Mouse (Mus musculus) forebrain, embryonic 15.5 days (tissue): ENCODE measurements at regions not wholly inside any gene's neighbourhood (a gene's known extent, or its start where the extent isn't known, plus 50 kb on each side); places are given as distances from the start of the nearest gene placed in this dataset.

ENCODE experiments used
- ATAC-seq: fragments of 200-750 bp; cut with Nextera tagmentation; replicated peaks from 2 replicates; pipeline ENCODE4 v1.8.0; 2017; ENCODE audit warnings: mild to moderate bottlenecking, moderate TSS enrichment, moderate library complexity
- H3K27ac ChIP-seq: fragments of 300-500 bp; sonication (generic); replicated peaks from 2 replicates; pipeline ENCODE4 v1.5.1; 2015; ENCODE audit warnings: mild to moderate bottlenecking, inconsistent platforms
- H3K27me3 ChIP-seq: fragments of 300-500 bp; sonication (generic); 2 replicates; pipeline ENCODE4 v1.6.1; 2015; ENCODE audit warnings: inconsistent platforms
- H3K36me3 ChIP-seq: fragments of 300-500 bp; sonication (generic); 2 replicates; pipeline ENCODE4 v1.6.1; 2015; ENCODE audit warnings: mild to moderate bottlenecking, inconsistent platforms
- H3K4me1 ChIP-seq: fragments of 300-500 bp; sonication (generic); 2 replicates; pipeline ENCODE4 v1.6.1; 2015; ENCODE audit warnings: inconsistent platforms
- H3K4me2 ChIP-seq: fragments of 300-500 bp; sonication (generic); replicated peaks from 2 replicates; pipeline ENCODE4 v1.6.1; 2015; ENCODE audit warnings: mild to moderate bottlenecking, inconsistent platforms
- H3K4me3 ChIP-seq: fragments of 300-500 bp; sonication (generic); 2 replicates; pipeline ENCODE4 v1.5.1; 2015; ENCODE audit warnings: mild to moderate bottlenecking, inconsistent platforms
- H3K9ac ChIP-seq: fragments of 300-500 bp; sonication (generic); replicated peaks from 2 replicates; pipeline ENCODE4 v1.6.1; 2015; ENCODE audit warnings: mild to moderate bottlenecking, inconsistent platforms
- H3K9me3 ChIP-seq: fragments of 300-500 bp; sonication (generic); 2 replicates; pipeline ENCODE4 v1.6.1; 2016; ENCODE audit warnings: inconsistent platforms
- WGBS: fragments of 180-500 bp; shearing (Covaris S2); methylation state at CpG from one replicate; pipeline ENCODE4 v1.1.7; 2015; ENCODE audit warnings: mixed read lengths; 5-methylcytosine and 5-hydroxymethylcytosine counted together

GRCm38 (mm10) chr2:50914176-50914575, 234.7 kb downstream of the Rnd3 start:
- Histone ChIP-seq H3K4me2 (no peak overlapping the region), H3K4me1 (peaks cover 26% of the 10 kb centered on the region), H3K4me3 (no peak overlapping the region), H3K9me3 (no peaks in the 10 kb centered on the region), H3K27ac (no peak overlapping the region), H3K27me3 (no peaks in the 10 kb centered on the region), H3K9ac (no peak overlapping the region), H3K36me3 (no peaks in the 10 kb centered on the region)
- ATAC-seq, result no peak

GRCm38 (mm10) chr2:50908762-50909161, 240.1 kb downstream of the Rnd3 start:
- H3K36me3 ChIP-seq, result no peaks in the 10 kb centered on the region
- 0 out of 2 replicates have a peak, but pooled peaks cover 2% of the 10 kb centered on the region for H3K4me1 ChIP-seq
- H3K4me3 ChIP-seq, result no peak overlapping the region
- no peaks in the 10 kb centered on the region for H3K9me3 ChIP-seq
- H3K4me2 ChIP-seq, result no peak overlapping the region
- no peaks in the 10 kb centered on the region for H3K27me3 ChIP-seq
- ATAC-seq, result no peak
- no peak overlapping the region for H3K9ac ChIP-seq
- H3K27ac ChIP-seq, result no peak overlapping the region
- 92% methylated on average over 3 of the region's 3 CpGs for WGBS

- Histone ChIP-seq H3K9me3 (no peaks in the 10 kb centered on the region), H3K27ac (peak overlapping the region; percentile 67), H3K36me3 (no peaks in the 10 kb centered on the region), H3K4me3 (0 out of 2 replicates have a peak overlapping the region, but pooled peaks have one; percentile 1), H3K27me3 (no peaks in the 10 kb centered on the region), H3K9ac (0 out of 2 replicates have a peak overlapping the region, but pooled peaks have one; percentile 16), H3K4me2 (peak overlapping the region; percentile 32), H3K4me1 (peaks cover 20% of the 10 kb centered on the region)
- 28% methylated on average over 8 of the region's 8 CpGs for WGBS
- ATAC-seq, result peak; percentile 72
Observed at GRCm38 (mm10) chr2:50902701-50903100, 246.2 kb downstream of the Rnd3 start.

GRCm38 (mm10) chr2:50902220-50902619, 246.7 kb downstream of the Rnd3 start:
- Histone ChIP-seq H3K27ac (peak overlapping the region; percentile 67), H3K36me3 (no peaks in the 10 kb centered on the region), H3K9me3 (no peaks in the 10 kb centered on the region), H3K4me2 (peak overlapping the region; percentile 32), H3K4me3 (0 out of 2 replicates have a peak overlapping the region, but pooled peaks have one; percentile 1), H3K4me1 (peaks cover 20% of the 10 kb centered on the region), H3K9ac (0 out of 2 replicates have a peak overlapping the region, but pooled peaks have one; percentile 16), H3K27me3 (no peaks in the 10 kb centered on the region)
- 16% methylated on average over 9 of the region's 9 CpGs for WGBS
- ATAC-seq, result peak; percentile 66; the same call in 1 of the 2 replicates

DNA sequence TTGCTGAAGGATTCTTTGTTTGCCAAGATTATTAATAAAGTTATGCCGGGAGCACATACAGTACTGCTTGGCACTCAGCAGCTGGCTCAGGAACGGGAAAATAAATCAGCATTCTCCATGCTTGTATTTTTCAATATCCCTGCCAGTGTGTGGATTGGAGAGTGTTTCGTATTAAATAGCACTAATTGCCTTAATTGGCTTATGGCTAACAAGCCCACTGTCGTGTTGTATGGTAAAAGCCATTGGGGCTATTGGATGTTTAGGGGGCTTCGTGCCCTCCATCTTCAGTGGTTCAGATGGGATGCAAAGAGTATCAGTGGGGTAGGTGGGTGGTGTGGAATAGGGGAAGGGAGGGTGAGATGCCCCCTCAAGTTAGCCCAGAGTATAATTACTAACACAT, 259.9 kb downstream of the Rnd3 start:
- H3K9me3 ChIP-seq, result no peaks in the 10 kb centered on the region
- H3K9ac ChIP-seq, result no peak overlapping the region
- ATAC-seq, result peak; percentile 81
- H3K36me3 ChIP-seq, result no peaks in the 10 kb centered on the region
- 14% methylated on average over 5 of the region's 5 CpGs for WGBS
- peak overlapping the region; percentile 51; the same call in 1 of the 2 replicates for H3K27ac ChIP-seq
- no peaks in the 10 kb centered on the region for H3K27me3 ChIP-seq
- no peak overlapping the region for H3K4me3 ChIP-seq
- H3K4me2 ChIP-seq, result no peak overlapping the region
- H3K4me1 ChIP-seq, result peaks cover 19% of the 10 kb centered on the region

DNA sequence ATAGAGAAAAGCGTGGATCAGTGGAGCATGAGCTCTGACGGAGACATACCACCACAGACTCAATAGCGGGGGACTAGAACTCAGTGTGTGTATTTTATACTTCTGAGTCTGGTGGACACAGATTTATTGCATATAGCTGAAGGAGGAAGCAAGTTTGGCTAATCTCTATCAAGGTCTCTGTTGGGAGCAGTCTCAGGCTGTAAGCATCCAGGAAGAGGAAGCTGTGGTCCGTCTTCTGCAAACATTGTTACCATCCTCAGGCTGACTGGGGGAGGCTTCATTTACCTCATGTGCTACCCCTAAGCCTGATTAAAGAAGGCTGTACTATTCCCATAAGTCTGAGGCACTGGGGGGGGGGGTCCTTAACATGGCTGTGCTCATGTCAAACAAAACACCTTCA, 261.0 kb downstream of the Rnd3 start:
- H3K9ac ChIP-seq, result no peak overlapping the region
- no peak overlapping the region for H3K4me3 ChIP-seq
- no peak overlapping the region for H3K4me2 ChIP-seq
- no peaks in the 10 kb centered on the region for H3K9me3 ChIP-seq
- peaks cover 19% of the 10 kb centered on the region for H3K4me1 ChIP-seq
- H3K27ac ChIP-seq, result no peak overlapping the region
- no peaks in the 10 kb centered on the region for H3K27me3 ChIP-seq
- H3K36me3 ChIP-seq, result no peaks in the 10 kb centered on the region
- ATAC-seq, result no peak
- 90% methylated on average over 4 of the region's 4 CpGs for WGBS

DNA sequence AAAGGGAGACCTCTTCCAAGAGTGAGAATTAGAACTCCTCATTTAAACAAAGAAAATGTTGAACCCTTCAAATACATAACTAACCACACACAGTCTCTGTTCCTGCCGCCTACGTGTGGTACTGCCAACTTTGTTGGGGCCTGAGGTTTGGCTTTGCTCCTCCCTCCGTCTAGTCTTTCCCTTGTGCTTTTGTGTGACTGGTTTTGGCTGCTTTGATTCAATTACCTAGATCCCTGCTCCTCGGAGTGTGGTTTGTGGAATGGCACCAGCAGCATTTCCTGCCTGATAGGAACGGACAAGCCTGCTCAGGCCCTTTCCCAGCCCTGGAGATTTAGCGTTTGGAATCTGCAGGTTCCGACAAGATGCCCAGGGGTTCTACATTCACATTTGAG, 263.0 kb downstream of the Rnd3 start:
- no peak overlapping the region for H3K27ac ChIP-seq
- H3K9ac ChIP-seq, result no peak overlapping the region

DNA sequence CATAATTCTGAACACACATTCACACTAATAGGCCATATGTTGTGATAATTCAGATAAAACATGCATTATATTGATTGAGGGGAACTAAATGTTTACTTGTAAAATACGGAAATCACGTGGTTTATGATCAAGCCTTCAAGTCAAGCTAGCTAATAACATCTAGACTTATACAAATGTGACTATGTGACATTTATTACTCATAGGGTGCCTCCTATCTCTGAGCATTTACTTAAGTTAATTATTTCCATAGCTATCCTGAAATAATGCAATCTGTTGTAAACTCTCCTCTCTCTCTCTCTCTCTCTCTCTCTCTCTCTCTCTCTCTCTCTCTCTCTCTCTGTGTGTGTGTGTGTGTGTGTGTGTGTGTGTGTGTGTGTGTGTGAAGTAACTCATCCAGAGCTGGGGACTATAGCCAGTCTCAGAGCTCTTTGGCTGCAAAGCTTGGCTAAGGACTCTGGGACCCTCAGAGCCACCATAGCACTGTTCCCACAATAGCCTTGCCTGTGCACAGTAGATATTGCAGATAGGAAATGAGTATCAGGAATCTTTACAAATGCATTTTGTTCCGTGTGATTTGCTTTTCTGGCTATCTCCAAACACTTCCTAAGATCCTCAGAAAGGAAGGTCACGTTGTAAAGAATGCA, 263.5 kb downstream of the Rnd3 start:
- no peaks in the 10 kb centered on the region for H3K27me3 ChIP-seq
- peaks cover 19% of the 10 kb centered on the region for H3K4me1 ChIP-seq
- H3K9me3 ChIP-seq, result no peaks in the 10 kb centered on the region
- H3K36me3 ChIP-seq, result no peaks in the 10 kb centered on the region
- H3K4me2 ChIP-seq, result no peak overlapping the region
- WGBS, result 70% methylated on average over 4 of the region's 4 CpGs
- no peak overlapping the region for H3K27ac ChIP-seq
- ATAC-seq, result no peak
- no peak overlapping the region for H3K9ac ChIP-seq
- H3K4me3 ChIP-seq, result no peak overlapping the region

More for the DNA sequence above, 263.0 kb downstream of the Rnd3 start:
- no peaks in the 10 kb centered on the region for H3K9me3 ChIP-seq
- no peaks in the 10 kb centered on the region for H3K27me3 ChIP-seq
- WGBS, result 13% methylated on average over 7 of the region's 7 CpGs
- 0 out of 2 replicates have a peak, but pooled peaks have one; percentile 20 for ATAC-seq
- no peak overlapping the region for H3K4me3 ChIP-seq
- no peak overlapping the region for H3K4me2 ChIP-seq
- H3K36me3 ChIP-seq, result no peaks in the 10 kb centered on the region
- H3K4me1 ChIP-seq, result peaks cover 19% of the 10 kb centered on the region

DNA sequence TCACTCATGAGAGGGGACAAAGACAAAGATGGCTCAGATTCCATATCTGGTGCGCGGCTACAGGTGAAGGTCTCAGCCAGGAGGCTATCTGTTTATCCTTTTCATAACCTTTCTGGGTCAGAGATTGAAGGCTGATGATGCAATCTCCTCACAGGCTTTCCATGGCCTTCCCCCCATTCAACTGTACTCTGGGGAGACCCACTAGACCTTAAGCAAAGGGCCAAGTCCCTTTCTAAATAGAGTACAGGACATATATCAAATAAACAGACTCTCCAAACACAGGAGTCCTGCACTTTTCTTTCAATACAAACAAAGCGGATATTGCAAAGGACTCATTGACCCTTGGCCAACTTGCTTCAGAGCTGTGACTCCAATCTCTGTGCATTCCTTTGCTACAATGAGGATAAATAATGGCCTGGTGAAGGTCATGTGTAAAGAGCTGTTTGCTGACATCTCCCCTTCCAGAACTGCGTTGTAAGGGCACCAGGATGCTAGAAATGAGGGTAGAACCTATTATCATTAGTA, 267.3 kb downstream of the Rnd3 start:
- Histone ChIP-seq H3K27me3 (no peaks in the 10 kb centered on the region), H3K4me3 (no peak overlapping the region), H3K9ac (no peak overlapping the region), H3K4me2 (no peak overlapping the region), H3K4me1 (peaks cover 7% of the 10 kb centered on the region), H3K27ac (no peak overlapping the region), H3K36me3 (no peaks in the 10 kb centered on the region), H3K9me3 (no peaks in the 10 kb centered on the region)
- WGBS, result 86% methylated on average over 4 of the region's 4 CpGs
- ATAC-seq, result no peak

DNA sequence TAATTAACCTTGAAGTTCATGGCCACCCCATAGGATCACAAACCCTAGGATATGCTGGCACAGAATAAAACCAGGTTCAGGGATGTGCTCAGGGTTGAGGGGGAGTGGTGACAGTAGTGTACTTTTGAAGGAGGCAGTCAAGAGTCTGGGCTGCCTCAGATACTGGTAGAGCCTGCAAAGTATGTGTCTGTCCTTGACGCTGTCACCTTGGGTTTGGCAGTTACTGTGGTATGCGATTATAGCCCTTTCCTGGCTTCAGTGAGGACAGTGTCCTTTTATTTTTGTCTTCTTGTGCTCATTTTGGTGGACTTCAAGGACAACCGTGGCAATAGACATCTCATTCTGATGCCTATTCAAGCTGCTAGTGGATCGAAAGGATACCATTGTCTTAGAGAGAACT, 268.1 kb downstream of the Rnd3 start:
- H3K9me3 ChIP-seq, result no peaks in the 10 kb centered on the region
- H3K27me3 ChIP-seq, result no peaks in the 10 kb centered on the region
- H3K4me1 ChIP-seq, result peaks cover 3% of the 10 kb centered on the region
- H3K27ac ChIP-seq, result no peak overlapping the region
- no peak for ATAC-seq
- H3K4me3 ChIP-seq, result no peak overlapping the region
- no peak overlapping the region for H3K4me2 ChIP-seq
- WGBS, result 82% methylated on average over 4 of the region's 4 CpGs
- H3K9ac ChIP-seq, result no peak overlapping the region
- H3K36me3 ChIP-seq, result no peaks in the 10 kb centered on the region

DNA sequence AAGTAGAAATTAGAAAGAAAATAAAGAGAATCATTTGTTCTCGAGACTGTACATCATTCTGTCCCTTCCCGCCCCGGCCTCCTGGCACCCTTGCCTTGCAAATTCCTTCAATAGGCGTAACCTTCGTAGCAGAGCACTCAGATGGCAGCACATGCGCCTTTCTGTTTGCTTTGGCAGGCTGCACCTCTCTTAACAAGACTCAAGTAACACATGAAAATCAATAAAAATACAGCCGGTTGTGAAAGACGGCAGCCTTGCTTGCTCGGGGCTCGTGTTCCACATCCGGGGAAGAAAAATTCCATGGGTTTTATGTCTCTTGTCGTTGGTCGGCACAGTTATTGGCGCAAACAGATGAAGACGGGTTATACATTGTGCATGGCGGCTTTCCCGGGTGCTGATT, 271.2 kb downstream of the Rnd3 start:
- H3K36me3 ChIP-seq, result no peaks in the 10 kb centered on the region
- H3K4me2 ChIP-seq, result no peak overlapping the region
- H3K27me3 ChIP-seq, result no peaks in the 10 kb centered on the region
- ATAC-seq, result no peak
- H3K9ac ChIP-seq, result no peak overlapping the region
- H3K9me3 ChIP-seq, result no peaks in the 10 kb centered on the region
- no peaks in the 10 kb centered on the region for H3K4me1 ChIP-seq
- no peak overlapping the region for H3K4me3 ChIP-seq
- WGBS, result 85% methylated on average over 17 of the region's 17 CpGs
- no peak overlapping the region for H3K27ac ChIP-seq

DNA sequence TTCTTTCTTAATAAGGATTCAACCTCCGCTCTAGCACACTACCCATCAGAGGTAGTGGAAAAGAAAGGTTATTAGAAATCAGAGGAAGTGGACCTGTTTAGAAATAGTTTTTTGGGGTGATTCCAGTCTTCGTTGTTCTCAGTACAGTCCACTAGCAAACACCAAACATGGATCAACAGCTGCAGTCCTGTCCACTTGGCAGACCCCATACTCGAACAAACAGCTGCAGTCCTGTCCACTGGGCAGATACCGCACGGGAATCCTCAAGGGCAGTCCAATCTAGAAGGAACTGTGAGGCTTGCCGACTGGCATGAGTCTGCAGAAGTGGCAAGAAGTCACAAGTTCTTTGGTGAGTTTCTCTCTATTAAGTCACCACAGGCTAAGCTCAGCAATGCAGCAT, 273.8 kb downstream of the Rnd3 start:
- H3K9ac ChIP-seq, result no peak overlapping the region
- WGBS, result 92% methylated on average over 6 of the region's 6 CpGs
- H3K4me2 ChIP-seq, result no peak overlapping the region
- H3K36me3 ChIP-seq, result no peaks in the 10 kb centered on the region
- no peaks in the 10 kb centered on the region for H3K4me1 ChIP-seq
- H3K9me3 ChIP-seq, result no peaks in the 10 kb centered on the region
- no peak overlapping the region for H3K4me3 ChIP-seq
- no peak overlapping the region for H3K27ac ChIP-seq
- ATAC-seq, result no peak
- no peaks in the 10 kb centered on the region for H3K27me3 ChIP-seq
